Mouse (Mus musculus) CH12.LX (cell line): Measurements from ENCODE around the gene Ugt1a6a. TPM values are rescaled to one million over a fixed set of nuclear protein-coding genes. Genes with fewer than 3 reads are reported as not detected.
"Not testable (repeated sequence)": the region's sequence is repeated elsewhere in the genome, so short reads cannot be mapped to it uniquely, and the experiment has no call there.

Source experiments
- DNase-seq: peaks from one replicate; pipeline ENCODE4 v3.0.0-alpha.2; 2013; ENCODE audit errors: extremely low read depth
- H3K27ac ChIP-seq: 2 replicates; pipeline ENCODE4 v1.5.1; 2012; ENCODE audit warnings: low read depth, mild to moderate bottlenecking, control low read depth, moderate library complexity; ENCODE audit not compliant: insufficient read depth
- H3K27me3 ChIP-seq: replicated peaks from 2 replicates; pipeline ENCODE3; 2012; ENCODE audit warnings: inconsistent platforms
- H3K36me3 ChIP-seq, 2 experiments: replicated peaks in 1 of 2; 2 replicates each; pipeline versions ENCODE3 to v1.6.1; 2012; ENCODE audit warnings: inconsistent platforms in 1 of 2, low read length in 1 of 2, mild to moderate bottlenecking in 1 of 2, mixed read lengths in 1 of 2, moderate library complexity in 1 of 2; ENCODE audit not compliant: control insufficient read depth in 1 of 2, insufficient read depth in 1 of 2
- H3K4me1 ChIP-seq, 2 experiments: 2 replicates each; pipeline ENCODE4 v1.6.1; 2012; ENCODE audit warnings: inconsistent platforms in 1 of 2, moderate library complexity in 1 of 2; ENCODE audit not compliant: insufficient read depth in 2 of 2, control insufficient read depth in 1 of 2
- H3K4me2 ChIP-seq: 2 replicates; pipeline ENCODE4 v1.6.1; 2012; ENCODE audit warnings: low read depth, mild to moderate bottlenecking, control low read depth; ENCODE audit not compliant: poor library complexity, insufficient read depth, severe bottlenecking
- H3K4me3 ChIP-seq, 3 experiments: fragments of 150-350 bp in 1 of 3; sonication (generic) in 1 of 3; replicated peaks in 1 of 3; 2 replicates each; pipeline versions ENCODE3 to v1.5.1; 2011 to 2012; ENCODE audit warnings: low read depth in 2 of 3, low read length in 2 of 3, mild to moderate bottlenecking in 2 of 3, moderate library complexity in 2 of 3, control low read depth in 1 of 3, improper control_type of control experiment in 1 of 3, inconsistent platforms in 1 of 3, mixed read lengths in 1 of 3; ENCODE audit not compliant: poor library complexity in 1 of 3
- H3K79me2 ChIP-seq: replicated peaks from 2 replicates; pipeline ENCODE4 v1.6.1; 2012; ENCODE audit warnings: mild to moderate bottlenecking, moderate library complexity; ENCODE audit not compliant: control insufficient read depth, poor library complexity, insufficient read depth, severe bottlenecking; ENCODE audit errors: extremely low read depth
- H3K9ac ChIP-seq: 2 replicates; pipeline ENCODE4 v1.6.1; 2012; ENCODE audit warnings: low read depth, mild to moderate bottlenecking, control low read depth, moderate library complexity; ENCODE audit not compliant: insufficient read depth
- H3K9me3 ChIP-seq: replicated peaks from 2 replicates; pipeline ENCODE3; 2012; ENCODE audit warnings: low read length, inconsistent platforms, mixed read lengths
- BHLHE40 ChIP-seq: IDR thresholded peaks from 2 replicates; pipeline ENCODE4 v1.6.1; 2011; ENCODE audit warnings: mild to moderate bottlenecking, low read depth, low read length, improper control_type of control experiment
- CHD1 ChIP-seq: IDR thresholded peaks from 2 replicates; pipeline ENCODE4 v1.6.1; 2012; ENCODE audit warnings: low read depth, low read length, improper control_type of control experiment, inconsistent platforms
- CTCF ChIP-seq, 2 experiments: IDR thresholded peaks in 1 of 2; conservative IDR thresholded peaks in 1 of 2; 2 replicates each; pipeline ENCODE4 v1.5.1; 2011 to 2012; ENCODE audit warnings: low read depth in 2 of 2, low read length in 2 of 2, improper control_type of control experiment in 1 of 2, inconsistent platforms in 1 of 2, mild to moderate bottlenecking in 1 of 2, moderate library complexity in 1 of 2
- EP300 ChIP-seq: IDR thresholded peaks from 2 replicates; pipeline ENCODE4 v1.6.1; 2011; ENCODE audit warnings: low read length, improper control_type of control experiment
- HCFC1 ChIP-seq: IDR thresholded peaks from 2 replicates; pipeline ENCODE4 v1.6.1; 2012; ENCODE audit warnings: low read depth, mild to moderate bottlenecking, inconsistent platforms, low read length, improper control_type of control experiment
- JUND ChIP-seq: conservative IDR thresholded peaks from 2 replicates; pipeline ENCODE4 v1.6.1; 2011; ENCODE audit warnings: low read depth, low read length, improper control_type of control experiment
- KAT2A ChIP-seq: IDR thresholded peaks from 2 replicates; pipeline ENCODE4 v1.6.1; 2012; ENCODE audit warnings: low read length, improper control_type of control experiment, inconsistent platforms; ENCODE audit not compliant: insufficient replicate concordance
- MAFK ChIP-seq: IDR thresholded peaks from 2 replicates; pipeline ENCODE4 v1.6.1; 2011; ENCODE audit warnings: low read length, improper control_type of control experiment; ENCODE audit not compliant: insufficient replicate concordance
- MAX ChIP-seq: IDR thresholded peaks from 2 replicates; pipeline ENCODE4 v1.6.1; 2011; ENCODE audit warnings: low read length, improper control_type of control experiment
- NELFE ChIP-seq: IDR thresholded peaks from 2 replicates; pipeline ENCODE4 v1.6.1; 2011; ENCODE audit warnings: low read depth, low read length, improper control_type of control experiment
- PAX5 ChIP-seq: IDR thresholded peaks from 2 replicates; pipeline ENCODE4 v1.6.1; 2012; ENCODE audit warnings: low read length, inconsistent platforms, mixed read lengths
- POLR2AphosphoS2 ChIP-seq: IDR thresholded peaks from 2 replicates; pipeline ENCODE4 v1.6.1; 2011; ENCODE audit warnings: low read depth, low read length, improper control_type of control experiment
- RCOR1 ChIP-seq: conservative IDR thresholded peaks from 2 replicates; pipeline ENCODE4 v1.6.1; 2012; ENCODE audit warnings: low read depth, mild to moderate bottlenecking, inconsistent platforms, low read length, improper control_type of control experiment
- SMC3 ChIP-seq: IDR thresholded peaks from 2 replicates; pipeline ENCODE4 v1.6.1; 2011; ENCODE audit warnings: low read depth, low read length, improper control_type of control experiment
- TCF12 ChIP-seq: IDR thresholded peaks from 2 replicates; pipeline ENCODE4 v1.6.1; 2014; ENCODE audit warnings: low read depth, mild to moderate bottlenecking, inconsistent platforms, low read length, improper control_type of control experiment
- USF1 ChIP-seq: IDR thresholded peaks from 2 replicates; pipeline ENCODE4 v1.6.1; 2014; ENCODE audit warnings: low read depth, mild to moderate bottlenecking, inconsistent platforms, low read length, improper control_type of control experiment
- ZMIZ1 ChIP-seq: IDR thresholded peaks from 2 replicates; pipeline ENCODE4 v1.6.1; 2012; ENCODE audit warnings: low read depth, mild to moderate bottlenecking, inconsistent platforms, low read length, improper control_type of control experiment
- dilution Hi-C: fragments of 300-500 bp; cut with MboI; formaldehyde crosslinking; loops from 2 replicates; pipeline ENCODE4 v1.14.3; 2020; ENCODE audit warnings: low sequenced_read_pairs; ENCODE audit not compliant: extremely low pct_unique_long_range_greater_than_20kb, extremely low pct_ligation_motif_present
- in situ Hi-C: fragments of 300-500 bp; cut with MboI; formaldehyde crosslinking; loops from 3 replicates; pipeline ENCODE4 v1.14.3; 2019; ENCODE audit warnings: low sequenced_read_pairs, low pct_ligation_motif_present, low pct_unique_long_range_greater_than_20kb, mixed read lengths
- polyA plus RNA-seq: library from polyadenylated mRNA; unstranded; fragments of >175 nt; gene quantifications from 2 replicates; pipeline ENCODE4 v1.2.1, GENCODE M21; 2012; ENCODE audit warnings: low read depth; ENCODE audit not compliant: insufficient read length
- total RNA-seq, 2 experiments: library from RNA; depleted of rRNA; stranded (reverse); fragments of 300-350 nt in 1 of 2; fragments of >200 nt in 1 of 2; gene quantifications; 2 replicates each; pipeline ENCODE4 v1.2.3; 2012 to 2014

The Ugt1a6a gene
- total and polyA plus RNA-seq, 3 experiments = 0.19 to 0.43 (median 0.30) TPM

- dilution Hi-C loops, H3K9me3 ChIP-seq, DNase-seq, in situ Hi-C loops, H3K4me2 ChIP-seq, H3K27ac ChIP-seq, H3K36me3 ChIP-seq, H3K4me3 ChIP-seq, H3K79me2 ChIP-seq, H3K27me3 ChIP-seq, H3K9ac ChIP-seq: not testable (repeated sequence)
- peaks cover 0 to 26% of the 10 kb centered on the region in 2 experiments; a peak in 2 of 4 replicates for H3K4me1 ChIP-seq
These were observed 30.7 kb upstream of the Ugt1a6a start for GRCm38 (mm10) chr1:88103697-88104468.

- in situ Hi-C loops = no loop called here
- H3K79me2 ChIP-seq = no peaks in the 10 kb centered on the region
- H3K9me3 ChIP-seq = no peaks in the 10 kb centered on the region
- H3K4me2 ChIP-seq = no peak overlapping the region
- TF ChIP-seq MAX (no peak), HCFC1 (no peak), USF1 (no peak), EP300 (no peak)
- H3K27ac ChIP-seq = no peak overlapping the region
- H3K4me1 ChIP-seq = peaks cover 0 to 30% of the 10 kb centered on the region in 2 experiments; a peak in 2 of 4 replicates
- no peak overlapping the region for H3K4me3 ChIP-seq
- peaks cover 0 to 2% of the 10 kb centered on the region in 2 experiments for H3K36me3 ChIP-seq
- H3K9ac ChIP-seq = no peak overlapping the region
- no peak for DNase-seq
- H3K27me3 ChIP-seq = no peaks in the 10 kb centered on the region
- dilution Hi-C loops = no loop called here
These were observed 29.8 kb upstream of the Ugt1a6a start for GRCm38 (mm10) chr1:88104667-88105430.

GRCm38 (mm10) chr1:88105656-88106055 lies 29.0 kb upstream of the Ugt1a6a start:
- Histone ChIP-seq H3K4me3 (no peak overlapping the region), H3K9me3 (no peaks in the 10 kb centered on the region), H3K4me1 (peaks cover 0 to 31% of the 10 kb centered on the region in 2 experiments; a peak in 2 of 4 replicates), H3K27me3 (no peaks in the 10 kb centered on the region), H3K36me3 (peaks cover 0 to 2% of the 10 kb centered on the region in 2 experiments), H3K9ac (no peak overlapping the region), H3K4me2 (no peak overlapping the region), H3K27ac (no peak overlapping the region), H3K79me2 (no peaks in the 10 kb centered on the region)
- no peak for TF ChIP-seq BHLHE40
- no peak for TF ChIP-seq NELFE
- no peak for TF ChIP-seq POLR2AphosphoS2
- TF ChIP-seq ZMIZ1 = no peak
- no peak for TF ChIP-seq CTCF (conservative IDR thresholded peaks at IDR 0.05 in 1 of 2, IDR thresholded peaks at IDR 0.05 in 1 of 2; ENCODE audit: low read depth in 2 of 2, low read length in 2 of 2)
- no peak for TF ChIP-seq MAFK
- TF ChIP-seq MAX = no peak
- no peak for TF ChIP-seq EP300
- TF ChIP-seq USF1 = no peak
- TF ChIP-seq PAX5 = no peak
- no peak for TF ChIP-seq TCF12
- TF ChIP-seq RCOR1 = no peak
- TF ChIP-seq SMC3 = no peak
- no peak for TF ChIP-seq JUND
- no peak for TF ChIP-seq CHD1
- TF ChIP-seq KAT2A = no peak
- no peak for DNase-seq
- in situ Hi-C loops = no loop called here
- dilution Hi-C loops = no loop called here

- H3K27ac ChIP-seq, in situ Hi-C loops: not testable (repeated sequence)
These were observed 25.5 kb upstream of the Ugt1a6a start for GRCm38 (mm10) chr1:88109027-88109557.

More at GRCm38 (mm10) chr1:88109027-88109557, 25.5 kb upstream of the Ugt1a6a start:
- H3K4me1 ChIP-seq = peaks cover 0 to 19% of the 10 kb centered on the region in 2 experiments; a peak in 2 of 4 replicates
- dilution Hi-C loops, H3K9me3 ChIP-seq, H3K27me3 ChIP-seq, H3K4me3 ChIP-seq, H3K9ac ChIP-seq, DNase-seq, H3K79me2 ChIP-seq, H3K4me2 ChIP-seq, H3K36me3 ChIP-seq: not testable (repeated sequence)
